Mouse (Mus musculus): ENCODE data around the gene Fam124b. TPM values are rescaled to one million over a fixed set of nuclear protein-coding genes. Genes with fewer than 3 reads are reported as not detected.

Fam124b gene
- total RNA-seq (2014; fragmentation: Nextera tagmentation) (not detected in 2 replicates), total RNA-seq (2017) (0.12 and 0.27 TPM in 2 replicates), polyA plus RNA-seq (2012) (not detected in 2 replicates)

- H3K4me1 ChIP-seq (ENCODE audit: insufficient read depth, low read depth, low read length), result no peaks in the 10 kb centered on the region
- no peaks in the 10 kb centered on the region for H3K9me3 ChIP-seq (replicated peaks)
- no peak for DNase-seq (ENCODE audit: low spot score)
- H3K4me3 ChIP-seq (ENCODE audit: low read depth, low read length), result no peak within 1 kb of the TSS
- TF ChIP-seq TAL1 (conservative IDR thresholded peaks at IDR 0.05; ENCODE audit: low read depth, low read length) (no peak), CTCF (IDR thresholded peaks at IDR 0.05; ENCODE audit: low read depth, low read length) (no peak)
- 0 out of 2 replicates have a peak, but pooled peaks cover 3% of the 10 kb centered on the region for H3K27me3 ChIP-seq (ENCODE audit: insufficient read depth, low read length)
- ATAC-seq (ENCODE audit: extremely low read depth, insufficient number of reproducible peaks, low FRiP score, poor library complexity, severe bottlenecking), result no peak
- no peaks in the 10 kb centered on the region for H3K36me3 ChIP-seq (replicated peaks)
Observed at GRCm38 (mm10) chr1:80218268-80218667, at the start of gene Fam124b. Gene Fam124b, minus strand, starts transcription at chr1:80218473.

GRCm38 (mm10) chr1:80260443-80260842 lies 42.2 kb upstream of the Fam124b start:
- TF ChIP-seq TAL1 (conservative IDR thresholded peaks at IDR 0.05; ENCODE audit: low read depth, low read length) (no peak), GATA2 (IDR thresholded peaks at IDR 0.05; ENCODE audit: borderline replicate concordance, low read depth, low read length) (no peak), POLR2AphosphoS5 (IDR thresholded peaks at IDR 0.05; ENCODE audit: insufficient replicate concordance, low read depth, low read length) (no peak), CTCF (IDR thresholded peaks at IDR 0.05; ENCODE audit: low read depth, low read length) (no peak), GATA1 (IDR thresholded peaks at IDR 0.05; ENCODE audit: borderline replicate concordance, low read length) (no peak)
- Histone ChIP-seq H3K27me3 (ENCODE audit: insufficient read depth, low read length) (no peaks in the 10 kb centered on the region), H3K9me3 (replicated peaks) (no peaks in the 10 kb centered on the region), H3K4me1 (ENCODE audit: insufficient read depth, low read depth, low read length) (no peaks in the 10 kb centered on the region), H3K36me3 (replicated peaks) (peaks cover 7% of the 10 kb centered on the region), H3K4me3 (ENCODE audit: low read depth, low read length) (no peak overlapping the region)
- ATAC-seq (ENCODE audit: extremely low read depth, insufficient number of reproducible peaks, low FRiP score, poor library complexity, severe bottlenecking) (no peak), DNase-seq (ENCODE audit: low spot score) (no peak)

GRCm38 (mm10) chr1:80258632-80259031 lies 40.4 kb upstream of the Fam124b start:
- H3K36me3 ChIP-seq (replicated peaks), result no peaks in the 10 kb centered on the region
- H3K4me1 ChIP-seq (ENCODE audit: insufficient read depth, low read depth, low read length), result no peaks in the 10 kb centered on the region
- H3K9me3 ChIP-seq (replicated peaks), result no peaks in the 10 kb centered on the region
- TF ChIP-seq CTCF (IDR thresholded peaks at IDR 0.05; ENCODE audit: low read depth, low read length) (no peak), POLR2AphosphoS5 (IDR thresholded peaks at IDR 0.05; ENCODE audit: insufficient replicate concordance, low read depth, low read length) (0 out of 2 replicates have a peak, but pooled peaks have one; percentile 40), GATA2 (IDR thresholded peaks at IDR 0.05; ENCODE audit: borderline replicate concordance, low read depth, low read length) (no peak), GATA1 (IDR thresholded peaks at IDR 0.05; ENCODE audit: borderline replicate concordance, low read length) (no peak), TAL1 (conservative IDR thresholded peaks at IDR 0.05; ENCODE audit: low read depth, low read length) (no peak)
- DNase-seq (ENCODE audit: low spot score) (no peak), ATAC-seq (ENCODE audit: extremely low read depth, insufficient number of reproducible peaks, low FRiP score, poor library complexity, severe bottlenecking) (no peak)
- no peaks in the 10 kb centered on the region for H3K27me3 ChIP-seq (ENCODE audit: insufficient read depth, low read length)
- H3K4me3 ChIP-seq (ENCODE audit: low read depth, low read length), result no peak overlapping the region

- H3K9me3 ChIP-seq (replicated peaks), result no peaks in the 10 kb centered on the region
- DNase-seq (ENCODE audit: low spot score) (no peak), ATAC-seq (ENCODE audit: extremely low read depth, insufficient number of reproducible peaks, low FRiP score, poor library complexity, severe bottlenecking) (no peak)
- H3K4me3 ChIP-seq (ENCODE audit: low read depth, low read length), result no peak overlapping the region
- TF ChIP-seq CTCF (IDR thresholded peaks at IDR 0.05; ENCODE audit: low read depth, low read length), result no peak
- TF ChIP-seq GATA2 (IDR thresholded peaks at IDR 0.05; ENCODE audit: borderline replicate concordance, low read depth, low read length), result no peak
- TF ChIP-seq TAL1 (conservative IDR thresholded peaks at IDR 0.05; ENCODE audit: low read depth, low read length), result no peak
- TF ChIP-seq GATA1 (IDR thresholded peaks at IDR 0.05; ENCODE audit: borderline replicate concordance, low read length), result no peak
- no peak for TF ChIP-seq POLR2AphosphoS5 (IDR thresholded peaks at IDR 0.05; ENCODE audit: insufficient replicate concordance, low read depth, low read length)
- H3K36me3 ChIP-seq (replicated peaks), result no peaks in the 10 kb centered on the region
- H3K27me3 ChIP-seq (ENCODE audit: insufficient read depth, low read length), result peaks cover 7% of the 10 kb centered on the region; the same call in 1 of the 2 replicates
- no peaks in the 10 kb centered on the region for H3K4me1 ChIP-seq (ENCODE audit: insufficient read depth, low read depth, low read length)
Observed at GRCm38 (mm10) chr1:80253309-80253708, 35.0 kb upstream of the Fam124b start.

- DNase-seq (ENCODE audit: low spot score), result no peak
- TF ChIP-seq CTCF (IDR thresholded peaks at IDR 0.05; ENCODE audit: low read depth, low read length) (no peak), POLR2AphosphoS5 (IDR thresholded peaks at IDR 0.05; ENCODE audit: insufficient replicate concordance, low read depth, low read length) (no peak), GATA2 (IDR thresholded peaks at IDR 0.05; ENCODE audit: borderline replicate concordance, low read depth, low read length) (no peak), TAL1 (conservative IDR thresholded peaks at IDR 0.05; ENCODE audit: low read depth, low read length) (no peak), GATA1 (IDR thresholded peaks at IDR 0.05; ENCODE audit: borderline replicate concordance, low read length) (no peak)
- Histone ChIP-seq H3K9me3 (replicated peaks) (no peaks in the 10 kb centered on the region), H3K4me3 (ENCODE audit: low read depth, low read length) (no peak overlapping the region), H3K27me3 (ENCODE audit: insufficient read depth, low read length) (peaks cover 7% of the 10 kb centered on the region; the same call in 1 of the 2 replicates), H3K36me3 (replicated peaks) (no peaks in the 10 kb centered on the region), H3K4me1 (ENCODE audit: insufficient read depth, low read depth, low read length) (no peaks in the 10 kb centered on the region)
- no peak for ATAC-seq (ENCODE audit: extremely low read depth, insufficient number of reproducible peaks, low FRiP score, poor library complexity, severe bottlenecking)
Observed at GRCm38 (mm10) chr1:80250247-80250646, 32.0 kb upstream of the Fam124b start.

GRCm38 (mm10) chr1:80247131-80247530 lies 28.9 kb upstream of the Fam124b start:
- no peaks in the 10 kb centered on the region for H3K9me3 ChIP-seq (replicated peaks)
- peaks cover 3% of the 10 kb centered on the region; the same call in 1 of the 2 replicates for H3K27me3 ChIP-seq (ENCODE audit: insufficient read depth, low read length)
- TF ChIP-seq POLR2AphosphoS5 (IDR thresholded peaks at IDR 0.05; ENCODE audit: insufficient replicate concordance, low read depth, low read length) (no peak), GATA2 (IDR thresholded peaks at IDR 0.05; ENCODE audit: borderline replicate concordance, low read depth, low read length) (no peak), TAL1 (conservative IDR thresholded peaks at IDR 0.05; ENCODE audit: low read depth, low read length) (no peak), GATA1 (IDR thresholded peaks at IDR 0.05; ENCODE audit: borderline replicate concordance, low read length) (no peak), CTCF (IDR thresholded peaks at IDR 0.05; ENCODE audit: low read depth, low read length) (no peak)
- no peaks in the 10 kb centered on the region for H3K36me3 ChIP-seq (replicated peaks)
- no peak overlapping the region for H3K4me3 ChIP-seq (ENCODE audit: low read depth, low read length)
- no peak for ATAC-seq (ENCODE audit: extremely low read depth, insufficient number of reproducible peaks, low FRiP score, poor library complexity, severe bottlenecking)
- H3K4me1 ChIP-seq (ENCODE audit: insufficient read depth, low read depth, low read length), result no peaks in the 10 kb centered on the region
- no peak for DNase-seq (ENCODE audit: low spot score)
